Mouse (Mus musculus) embryonic facial prominence, embryonic 14.5 days (tissue): ENCODE measurements around the gene Mvp. TPM values are rescaled to one million over a fixed set of nuclear protein-coding genes. Genes with fewer than 3 reads are reported as not detected.
A peak's percentile ranks its signal among the peaks of the same experiment; 100 is the strongest.

Source experiments
- ATAC-seq: fragments of 200-750 bp; cut with Nextera tagmentation; 2 replicates; pipeline ENCODE4 v1.8.0; 2017; ENCODE audit warnings: low read depth, moderate number of reproducible peaks, moderate TSS enrichment
- DNase-seq: peaks from one replicate; pipeline ENCODE4 v3.0.0-alpha.2; 2015; ENCODE audit warnings: low spot score
- H3K27ac ChIP-seq: fragments of 300-500 bp; sonication (generic); replicated peaks from 2 replicates; pipeline ENCODE4 v1.5.1; 2014; ENCODE audit warnings: low read depth, mild to moderate bottlenecking, low read length, moderate library complexity
- H3K27me3 ChIP-seq: fragments of 300-500 bp; sonication (generic); replicated peaks from 2 replicates; pipeline ENCODE4 v1.6.1; 2014; ENCODE audit warnings: low read length; ENCODE audit not compliant: control insufficient read depth, insufficient read depth
- H3K36me3 ChIP-seq: fragments of 300-500 bp; sonication (generic); 2 replicates; pipeline ENCODE4 v1.6.1; 2014; ENCODE audit warnings: low read length, mixed read lengths; ENCODE audit not compliant: control insufficient read depth, insufficient read depth
- H3K4me1 ChIP-seq: fragments of 300-500 bp; sonication (generic); 2 replicates; pipeline ENCODE4 v1.6.1; 2014; ENCODE audit warnings: antibody characterized with exemption, low read length; ENCODE audit not compliant: control insufficient read depth, insufficient read depth
- H3K4me2 ChIP-seq: fragments of 300-500 bp; sonication (generic); 2 replicates; pipeline ENCODE4 v1.6.1; 2014; ENCODE audit warnings: low read depth, mild to moderate bottlenecking, low read length, moderate library complexity, mixed read lengths
- H3K4me3 ChIP-seq: fragments of 300-500 bp; sonication (generic); 2 replicates; pipeline ENCODE4 v1.5.1; 2014; ENCODE audit warnings: low read depth, mild to moderate bottlenecking, low read length
- H3K9ac ChIP-seq: fragments of 300-500 bp; sonication (generic); 2 replicates; pipeline ENCODE4 v1.6.1; 2014; ENCODE audit warnings: low read depth, mild to moderate bottlenecking, low read length, moderate library complexity, mixed read lengths
- H3K9me3 ChIP-seq: fragments of 300-500 bp; sonication (generic); 2 replicates; pipeline ENCODE4 v1.6.1; 2016; ENCODE audit warnings: low read length; ENCODE audit not compliant: control insufficient read depth
- WGBS: fragments of 180-500 bp; shearing (Covaris S2); extraction: QIAGEN DNeasy Blood & Tissue Kit; methylation state at CpG from one replicate; pipeline ENCODE4 v1.1.7; 2014; 5-methylcytosine and 5-hydroxymethylcytosine counted together
- polyA plus RNA-seq: library from polyadenylated mRNA; unstranded; fragments of >200 nt; fragmentation: Nextera tagmentation; extraction: Ambion mirVana; gene quantifications from 2 replicates; pipeline ENCODE4 v1.2.1, GENCODE M21; 2014

The Mvp gene
- polyA plus RNA-seq, 1 experiment from 2014 or later = 9.9 TPM

DNA sequence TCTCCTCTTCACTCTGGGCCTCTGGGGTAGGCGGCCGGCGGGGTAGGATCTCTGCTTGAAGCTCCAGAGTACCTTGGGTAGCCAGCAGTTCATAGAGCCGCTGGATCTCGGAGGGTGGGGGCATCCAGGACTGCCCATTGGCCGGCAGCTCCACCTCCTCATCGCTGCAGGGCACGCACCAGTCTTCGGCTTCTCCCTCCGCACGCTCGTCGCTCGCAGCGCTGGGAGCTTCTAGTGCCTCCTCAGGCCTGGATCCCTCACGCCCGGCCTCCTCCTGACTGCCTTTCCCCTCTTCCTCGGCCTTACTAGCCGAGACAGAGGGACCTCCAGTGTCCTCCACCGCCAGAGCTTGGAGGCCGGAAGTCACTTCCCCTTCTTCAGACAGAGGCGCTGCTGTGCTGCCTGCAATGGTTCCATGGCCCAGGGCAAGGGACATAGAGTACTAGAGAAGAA is 2.1 kb upstream of the Mvp start:
- H3K4me3 ChIP-seq = peak overlapping the region; percentile 73
- H3K4me1 ChIP-seq = peaks cover 29% of the 10 kb centered on the region
- H3K27ac ChIP-seq = peak overlapping the region; percentile 92
- no peaks in the 10 kb centered on the region for H3K9me3 ChIP-seq
- DNase-seq (no peak), ATAC-seq (peak; percentile 26)
- under 1% methylated on average over 22 of the region's 22 CpGs for WGBS
- peaks cover 40% of the 10 kb centered on the region for H3K36me3 ChIP-seq
- peak overlapping the region; percentile 80 for H3K9ac ChIP-seq
- no peaks in the 10 kb centered on the region for H3K27me3 ChIP-seq
- H3K4me2 ChIP-seq = peak overlapping the region; percentile 83

GRCm38 (mm10) chr7:127016481-127016485 is 1.9 kb upstream of the Mvp start, which contains the start of gene Pagr1b:
Pagr1b (minus strand) TSS chr7:127016484.
- Histone ChIP-seq H3K4me2 (peak within 1 kb of the TSS; percentile 83), H3K4me1 (peaks cover 29% of the 10 kb centered on the region)

DNA sequence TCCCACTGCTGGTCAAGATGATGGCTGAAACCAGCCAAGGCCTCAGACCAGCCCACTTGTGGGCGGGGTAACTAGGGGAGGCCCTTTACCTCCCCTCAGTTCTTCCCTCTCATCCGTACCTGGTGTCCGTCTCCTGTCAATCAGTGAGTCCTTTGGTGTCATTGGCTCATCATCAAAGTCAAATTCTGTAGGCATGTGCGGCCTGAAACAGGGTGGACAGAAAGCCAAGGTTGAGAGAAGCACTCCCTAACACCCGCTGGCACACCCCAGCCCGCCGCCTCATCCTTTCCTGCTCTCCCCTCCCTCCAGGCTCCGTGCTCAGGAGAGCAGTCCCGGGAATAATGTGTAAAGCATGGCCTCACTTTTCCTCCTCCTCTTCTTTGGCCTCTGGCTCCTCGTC is 1.7 kb upstream of the Mvp start:
- Histone ChIP-seq H3K27me3 (no peaks in the 10 kb centered on the region), H3K27ac (peak overlapping the region; percentile 92), H3K36me3 (peaks cover 40% of the 10 kb centered on the region), H3K9me3 (no peaks in the 10 kb centered on the region), H3K4me3 (peak overlapping the region; percentile 73), H3K9ac (peak overlapping the region; percentile 80), H3K4me2 (peak overlapping the region; percentile 83), H3K4me1 (peaks cover 29% of the 10 kb centered on the region)
- DNase-seq (peak; percentile 69), ATAC-seq (no peak)
- 3% methylated on average over 10 of the region's 10 CpGs for WGBS

More at GRCm38 (mm10) chr7:127016481-127016485, 1.9 kb upstream of the Mvp start, which contains the start of gene Pagr1b:
- Histone ChIP-seq H3K9me3 (no peaks in the 10 kb centered on the region), H3K27ac (peak within 1 kb of the TSS; percentile 92), H3K36me3 (peaks cover 40% of the 10 kb centered on the region), H3K27me3 (no peaks in the 10 kb centered on the region), H3K4me3 (peak within 1 kb of the TSS; percentile 73), H3K9ac (peak within 1 kb of the TSS; percentile 80)
- ATAC-seq (no peak), DNase-seq (no peak)

DNA sequence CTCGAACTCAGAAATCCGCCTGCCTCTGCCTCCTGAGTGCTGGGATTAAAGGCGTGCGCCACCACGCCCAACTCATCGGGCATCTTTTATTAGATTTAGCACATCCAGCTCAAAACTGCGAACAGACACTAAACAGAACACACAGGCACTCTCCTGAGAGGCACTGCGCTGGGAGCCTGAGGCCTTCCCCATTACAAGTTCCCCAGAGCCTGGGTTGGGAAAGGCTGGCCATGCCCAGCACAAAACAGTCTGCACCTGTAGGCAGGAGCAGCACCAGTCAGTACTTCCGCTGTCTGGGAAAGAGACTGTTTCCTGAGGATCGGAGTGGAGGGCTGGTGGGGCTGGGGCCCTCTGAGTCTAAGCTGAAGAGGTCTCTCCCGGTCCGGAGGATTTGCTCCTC is 572 bp upstream of the Mvp start:
- H3K4me3 ChIP-seq = no peak overlapping the region
- H3K4me1 ChIP-seq = peaks cover 26% of the 10 kb centered on the region
- peak overlapping the region; percentile 80; the same call in 1 of the 2 replicates for H3K9ac ChIP-seq

DNA sequence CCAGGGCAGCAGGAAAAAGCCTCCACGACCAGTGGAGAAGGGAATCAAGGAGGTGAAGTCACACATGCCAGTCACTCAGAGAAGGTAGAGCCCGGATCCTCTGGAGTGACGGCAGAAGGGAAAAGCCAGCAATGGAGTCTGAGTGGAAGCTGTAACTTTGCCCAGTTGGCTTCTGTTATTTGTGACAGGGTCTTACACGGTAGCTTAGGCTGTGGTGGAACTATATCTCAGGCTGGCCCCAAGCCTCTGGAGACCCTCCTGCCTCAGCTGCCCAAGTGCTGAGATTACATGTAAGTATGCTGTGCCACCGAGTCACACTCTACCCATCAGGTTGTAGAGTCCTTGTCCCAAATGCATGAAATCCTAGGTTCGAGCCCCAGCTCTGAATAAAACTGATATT is 1.0 kb downstream of the Mvp start:
- 95% methylated on average over 6 of the region's 6 CpGs for WGBS
- no peak for DNase-seq
- no peak for ATAC-seq
- no peak overlapping the region for H3K4me3 ChIP-seq
- peaks cover 14% of the 10 kb centered on the region for H3K4me1 ChIP-seq
- no peak overlapping the region for H3K27ac ChIP-seq
- peaks cover 40% of the 10 kb centered on the region for H3K36me3 ChIP-seq
- H3K9ac ChIP-seq = no peak overlapping the region
- H3K9me3 ChIP-seq = no peaks in the 10 kb centered on the region
- no peak overlapping the region for H3K4me2 ChIP-seq
- no peaks in the 10 kb centered on the region for H3K27me3 ChIP-seq

More for the DNA sequence above, 572 bp upstream of the Mvp start:
- WGBS = 90% methylated on average over 12 of the region's 12 CpGs
- Histone ChIP-seq H3K36me3 (peaks cover 40% of the 10 kb centered on the region), H3K27ac (no peak overlapping the region), H3K9me3 (no peaks in the 10 kb centered on the region), H3K4me2 (peak overlapping the region; percentile 48; the same call in 1 of the 2 replicates), H3K27me3 (no peaks in the 10 kb centered on the region)
- no peak for DNase-seq
- no peak for ATAC-seq

GRCm38 (mm10) chr7:127012845-127013244 is 1.6 kb downstream of the Mvp start:
- 98% methylated on average over 10 of the region's 10 CpGs for WGBS
- Histone ChIP-seq H3K9ac (no peak overlapping the region), H3K4me2 (no peak overlapping the region), H3K4me3 (no peak overlapping the region), H3K4me1 (peaks cover 9% of the 10 kb centered on the region), H3K36me3 (peaks cover 40% of the 10 kb centered on the region), H3K9me3 (no peaks in the 10 kb centered on the region), H3K27ac (no peak overlapping the region), H3K27me3 (no peaks in the 10 kb centered on the region)
- ATAC-seq (no peak), DNase-seq (no peak)

DNA sequence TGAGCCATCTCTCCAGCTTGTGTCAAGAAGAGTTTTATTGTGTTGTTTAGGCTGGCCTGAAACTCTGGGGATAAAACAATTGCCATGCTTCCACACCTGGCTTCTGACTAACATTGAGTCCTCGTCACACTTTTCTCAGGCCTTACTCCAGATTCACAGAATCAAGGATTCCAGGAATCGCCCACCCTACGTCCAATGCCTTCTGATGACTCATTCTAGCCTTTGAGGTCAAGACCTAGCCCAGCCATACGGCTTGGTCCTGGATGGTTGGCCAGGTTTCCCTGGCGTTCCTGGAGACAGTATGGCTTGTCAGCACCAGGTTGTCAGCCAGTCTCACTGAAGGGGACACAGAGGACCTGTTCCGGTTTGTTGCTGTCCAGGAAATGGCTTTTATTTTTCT is 2.0 kb downstream of the Mvp start:
- no peak overlapping the region for H3K9ac ChIP-seq
- DNase-seq = no peak
- H3K4me1 ChIP-seq = peaks cover 5% of the 10 kb centered on the region; the same call in 1 of the 2 replicates
- peaks cover 40% of the 10 kb centered on the region for H3K36me3 ChIP-seq
- no peaks in the 10 kb centered on the region for H3K9me3 ChIP-seq
- H3K27me3 ChIP-seq = no peaks in the 10 kb centered on the region
- 90% methylated on average over 6 of the region's 6 CpGs for WGBS
- ATAC-seq = no peak
- no peak overlapping the region for H3K27ac ChIP-seq
- H3K4me2 ChIP-seq = no peak overlapping the region
- no peak overlapping the region for H3K4me3 ChIP-seq

- Histone ChIP-seq H3K4me1 (peaks cover 5% of the 10 kb centered on the region; the same call in 1 of the 2 replicates), H3K4me3 (no peak overlapping the region), H3K4me2 (no peak overlapping the region), H3K9me3 (no peaks in the 10 kb centered on the region), H3K9ac (no peak overlapping the region), H3K36me3 (peaks cover 40% of the 10 kb centered on the region), H3K27me3 (no peaks in the 10 kb centered on the region), H3K27ac (no peak overlapping the region)
- ATAC-seq (no peak), DNase-seq (no peak)
- WGBS = 62% methylated on average over 2 of the region's 2 CpGs
Observed at GRCm38 (mm10) chr7:127011717-127012116, 2.7 kb downstream of the Mvp start.

DNA sequence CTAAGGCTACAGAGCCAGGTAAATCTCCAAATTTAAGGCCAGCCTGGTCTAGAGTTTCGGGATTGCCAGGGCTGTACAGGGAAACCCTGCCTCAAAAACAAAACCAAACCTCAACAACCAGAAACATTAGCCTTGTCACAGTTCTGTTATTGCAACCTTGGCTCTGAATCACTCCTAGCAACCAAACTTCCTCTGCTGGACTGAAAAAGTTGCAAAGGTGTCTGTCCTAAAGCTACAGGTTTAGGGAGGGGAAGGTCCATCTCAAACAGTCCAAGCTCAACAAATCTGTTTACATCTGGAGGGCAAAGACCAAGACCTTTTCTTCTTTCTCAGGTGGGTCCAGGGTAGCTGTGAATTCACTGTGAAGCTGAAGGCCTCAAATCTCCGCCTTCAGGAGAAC is 3.4 kb downstream of the Mvp start:
- no peak overlapping the region for H3K27ac ChIP-seq
- H3K27me3 ChIP-seq = no peaks in the 10 kb centered on the region
- WGBS = 93% methylated on average over 2 of the region's 2 CpGs
- H3K4me1 ChIP-seq = peaks cover 4% of the 10 kb centered on the region; the same call in 1 of the 2 replicates
- no peak overlapping the region for H3K9ac ChIP-seq
- ATAC-seq (no peak), DNase-seq (no peak)
- H3K9me3 ChIP-seq = no peaks in the 10 kb centered on the region
- no peak overlapping the region for H3K4me2 ChIP-seq
- H3K36me3 ChIP-seq = peaks cover 39% of the 10 kb centered on the region
- H3K4me3 ChIP-seq = no peak overlapping the region
